Mouse (Mus musculus) left cerebral cortex, postnatal 4 days (tissue): ENCODE results near the gene Crtc3. TPM values are rescaled to one million over a fixed set of nuclear protein-coding genes. Genes with fewer than 3 reads are reported as not detected.

Experiments used
- DNase-seq: peaks from one replicate; pipeline ENCODE4 v3.0.0-alpha.2; 2022
- intact Hi-C: fragments of 180-260 bp; cut with DNase I; formaldehyde crosslinking; loops from one replicate; pipeline ENCODE4 v1.15.1; 2025
- total RNA-seq, 2 experiments: library from RNA; stranded (reverse); gene quantifications; 2 replicates each; pipeline ENCODE4 v1.2.3; 2021

The Crtc3 gene
- total RNA-seq, 2 experiments from 2014 or later: 28.5 to 32.1 TPM

DNA sequence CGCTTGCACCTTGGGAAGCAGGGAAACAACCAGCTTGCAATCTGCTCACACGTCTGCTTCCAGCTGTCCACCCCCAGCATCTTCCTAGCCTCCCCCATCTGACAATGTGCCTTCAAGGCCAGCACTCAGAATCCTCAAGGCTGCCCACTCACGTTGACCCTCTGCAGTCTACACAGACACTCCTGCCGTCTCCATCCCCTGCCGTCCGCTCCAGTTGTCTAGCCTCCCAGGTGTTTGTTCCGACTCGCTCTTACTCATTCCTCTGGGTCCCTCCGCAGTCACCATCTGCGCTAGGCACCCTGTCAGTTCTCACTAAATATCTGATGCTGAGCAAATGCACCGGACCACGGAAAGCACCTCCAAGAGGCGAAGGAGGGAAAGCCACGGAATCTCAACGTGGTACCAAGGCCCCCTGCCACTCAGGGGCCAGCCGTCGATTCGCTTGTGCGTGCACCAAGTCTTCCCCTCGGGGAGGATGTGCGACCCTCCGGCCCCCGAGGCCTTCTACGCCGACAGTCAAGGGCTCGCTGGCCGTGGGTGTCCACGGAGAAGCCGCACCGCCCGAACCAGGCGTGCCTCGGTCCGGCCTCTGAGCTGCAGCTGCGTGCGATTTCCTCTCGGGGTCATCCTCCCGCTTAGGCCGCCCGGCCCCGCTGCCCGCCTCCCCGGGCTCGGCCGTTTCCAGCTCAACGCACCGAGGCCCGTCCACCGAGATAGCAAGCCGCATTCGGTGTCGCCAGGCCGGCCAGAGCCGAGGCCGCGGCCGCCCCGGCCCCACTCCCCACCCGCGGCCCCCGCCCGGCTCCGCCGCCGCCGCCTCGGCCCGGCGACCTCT, 739 bp downstream of the Crtc3 start:
- intact Hi-C loops: loop anchor here (10.0 kb wide), 1 partner anchor 63 kb away; no protein-coding TSS in a partner anchor
- DNase-seq: peak; percentile 73

DNA sequence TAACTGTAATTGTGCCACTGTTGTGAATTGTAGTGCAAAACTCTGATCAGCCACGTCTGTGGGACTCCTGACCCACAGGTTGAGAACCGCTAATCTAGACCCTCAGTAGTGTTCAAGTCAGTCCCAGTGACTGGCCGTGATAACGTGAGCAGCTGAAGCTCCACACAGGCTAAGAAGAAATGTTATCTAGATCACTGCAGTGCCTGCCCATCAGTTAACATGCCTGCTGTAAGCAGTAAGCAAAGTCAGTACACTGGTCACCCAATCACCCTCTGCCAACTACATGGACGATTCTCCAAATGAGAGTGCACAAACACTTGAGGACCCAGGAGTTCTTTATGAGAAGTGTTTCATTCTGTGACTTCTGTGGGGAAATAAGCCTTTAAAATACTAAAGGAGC, 3.0 kb downstream of the Crtc3 start:
- intact Hi-C loops: loop anchor here (10.0 kb wide), 1 partner anchor 61 kb away; no protein-coding TSS in a partner anchor

DNA sequence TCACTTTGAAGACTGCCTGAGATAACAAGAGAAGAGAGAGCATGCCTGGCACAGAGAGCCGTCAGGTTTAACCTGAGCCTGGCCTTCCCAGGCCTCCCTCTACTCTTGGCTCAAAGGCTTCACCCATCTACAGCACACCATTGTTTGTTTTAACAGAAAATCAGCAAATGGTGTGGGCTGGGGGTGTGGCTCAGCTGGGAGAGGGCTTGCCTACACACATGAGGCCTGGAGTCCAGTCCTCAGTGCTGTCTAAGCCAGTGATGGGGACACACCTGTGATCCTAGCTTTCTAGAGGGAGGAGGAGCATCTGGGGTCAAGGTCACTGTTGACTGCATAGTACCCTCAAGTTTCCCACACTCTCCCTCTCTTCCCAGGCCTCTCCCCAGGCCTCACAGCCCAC, 6.0 kb downstream of the Crtc3 start:
- DNase-seq: no peak
- intact Hi-C loops: loop anchor here (10.0 kb wide), 1 partner anchor 58 kb away; no protein-coding TSS in a partner anchor

More for the DNA sequence above, 3.0 kb downstream of the Crtc3 start:
- no peak for DNase-seq

DNA sequence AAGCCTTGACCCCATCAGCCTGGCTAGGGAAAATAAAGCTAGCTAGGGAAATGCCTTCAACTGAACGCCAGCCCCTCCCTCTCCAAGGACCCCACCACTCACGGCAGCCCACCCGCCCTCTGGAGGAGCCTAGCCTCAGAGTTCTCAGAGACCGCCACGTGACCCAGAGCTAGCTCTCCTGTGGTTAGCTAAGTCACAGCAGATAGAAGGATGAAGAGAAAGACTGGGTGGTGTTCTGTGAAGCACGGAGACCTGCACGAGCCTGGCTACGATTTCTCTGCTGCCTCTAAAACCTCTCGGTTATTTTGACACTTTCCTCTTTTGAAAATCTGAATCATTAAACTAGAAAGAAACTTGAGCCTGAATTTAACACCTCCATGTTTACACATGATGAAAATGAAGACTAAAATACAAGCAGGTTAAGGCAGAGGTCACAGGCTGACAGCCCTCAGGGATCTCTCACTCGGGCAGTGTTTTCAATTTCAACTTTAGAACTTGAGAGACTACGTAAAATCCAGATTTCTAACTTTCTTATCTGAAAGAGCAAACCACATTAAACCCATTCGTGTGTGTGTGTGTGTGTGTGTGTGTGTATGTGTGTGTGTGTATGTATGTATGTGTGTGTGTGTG, 8.3 kb downstream of the Crtc3 start:
- intact Hi-C loops: loop anchor here (10.0 kb wide), 1 partner anchor 56 kb away; no protein-coding TSS in a partner anchor
- DNase-seq: no peak

DNA sequence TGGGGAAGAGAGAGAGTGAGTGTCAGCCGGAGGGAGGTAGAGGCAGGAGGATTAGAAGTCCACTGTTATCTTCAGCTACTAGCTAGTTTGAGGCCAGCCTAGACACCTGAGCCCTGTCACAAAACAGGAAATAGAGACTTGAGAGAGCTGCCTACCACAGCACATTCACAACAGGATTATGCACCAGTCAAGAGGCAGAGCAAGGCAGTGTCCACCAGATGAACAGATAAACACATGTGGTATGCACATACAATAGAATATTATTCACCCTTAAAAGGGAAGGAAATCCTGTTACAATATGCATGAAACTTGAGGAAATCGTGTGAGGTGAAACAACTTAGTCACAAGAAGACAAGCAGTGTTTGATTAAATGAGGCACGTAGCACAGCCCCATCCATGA, 16.4 kb downstream of the Crtc3 start:
- intact Hi-C loops: no loop called here
- no peak for DNase-seq

DNA sequence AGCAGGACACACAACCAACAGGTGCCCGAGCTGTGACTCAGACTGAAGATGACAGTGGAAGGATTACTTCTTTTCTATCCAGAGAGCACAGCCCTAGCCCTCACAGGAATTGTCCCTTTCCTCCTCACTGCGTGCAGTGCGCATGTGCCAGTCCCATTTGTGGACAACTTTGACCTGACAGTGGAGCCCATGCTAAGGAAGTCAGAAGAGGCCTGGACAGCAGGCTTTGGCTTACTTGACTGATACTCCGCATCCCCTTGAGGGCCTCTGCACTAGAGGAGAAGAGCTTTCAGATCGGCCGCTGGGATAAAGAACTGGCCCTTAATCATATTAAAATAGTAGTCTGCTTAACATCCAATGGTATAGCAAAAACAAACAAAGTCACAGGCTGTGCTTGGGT, 17.8 kb downstream of the Crtc3 start:
- no peak for DNase-seq
- intact Hi-C loops: no loop called here

DNA sequence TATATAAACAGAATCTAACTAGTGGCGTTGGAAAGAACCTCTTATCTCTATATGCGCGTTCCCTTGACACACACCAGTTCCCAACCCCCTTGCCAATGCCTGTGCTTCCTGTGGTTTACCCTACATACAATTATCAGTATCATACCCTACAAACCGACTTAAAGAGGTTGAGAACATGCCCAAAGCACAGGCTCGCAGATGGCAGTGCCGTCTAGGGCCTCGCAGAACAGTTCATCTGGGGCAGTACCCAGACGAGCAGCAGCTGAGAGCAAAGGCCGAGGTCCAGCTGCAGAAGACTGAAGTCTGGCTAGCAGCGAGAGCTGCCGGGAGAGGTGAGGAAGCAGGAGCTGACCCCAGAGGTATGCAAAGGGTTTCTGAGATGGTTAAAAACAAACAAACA, 21.5 kb downstream of the Crtc3 start:
- intact Hi-C loops: no loop called here
- DNase-seq: no peak

DNA sequence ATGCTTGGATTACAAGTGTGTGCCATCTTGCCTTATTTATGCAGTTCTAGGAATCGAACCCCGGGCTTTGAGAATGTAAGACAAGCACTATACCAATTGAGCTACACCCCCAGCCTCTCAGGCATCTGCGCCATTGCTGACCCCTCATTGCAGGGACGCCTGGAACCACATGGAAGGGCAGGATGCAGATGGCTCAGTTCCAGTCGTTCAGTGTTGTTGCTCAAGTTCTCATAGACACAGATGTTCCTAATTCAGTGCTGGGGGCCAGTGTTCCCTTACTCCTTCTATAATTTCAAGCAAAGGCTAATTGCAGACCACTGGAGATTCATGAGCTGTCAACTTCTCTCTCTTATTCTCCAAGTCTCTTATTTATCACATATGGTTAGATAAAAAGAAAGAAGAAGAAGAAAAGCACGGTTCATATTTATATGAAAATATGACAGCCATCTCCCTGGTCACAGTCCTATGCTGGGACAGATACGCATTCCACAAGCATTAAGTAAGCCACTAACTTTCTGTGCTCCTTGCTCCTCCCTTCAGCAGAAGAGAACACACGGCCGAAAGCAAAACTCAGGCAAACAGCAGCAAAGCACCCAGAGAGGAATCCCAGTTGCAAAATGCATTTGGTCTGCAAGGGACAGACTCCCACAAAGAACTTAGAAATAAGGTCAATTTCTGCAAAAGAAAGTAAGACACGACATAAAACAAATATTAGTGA, 22.3 kb downstream of the Crtc3 start:
- DNase-seq: no peak
- intact Hi-C loops: no loop called here

DNA sequence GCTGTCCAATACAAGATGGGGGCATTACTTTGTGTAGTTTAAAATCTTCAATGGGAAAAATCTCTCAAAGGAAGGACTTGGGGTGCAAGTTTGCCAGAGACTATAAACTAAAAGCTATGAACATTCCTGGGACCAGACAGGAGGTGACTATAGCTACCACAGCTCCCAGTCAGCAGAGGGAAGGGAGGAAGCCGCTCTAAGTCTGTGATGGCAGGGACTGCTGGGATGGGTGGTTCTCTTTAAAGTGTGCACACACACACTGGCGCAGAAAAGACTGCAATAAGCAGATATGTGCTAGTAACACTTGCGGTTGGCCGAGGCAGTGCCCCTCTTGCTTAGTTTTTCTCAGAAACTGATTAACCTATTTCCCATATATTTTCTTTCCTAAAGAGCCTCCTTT, 27.6 kb downstream of the Crtc3 start:
- intact Hi-C loops: no loop called here
- DNase-seq: no peak

DNA sequence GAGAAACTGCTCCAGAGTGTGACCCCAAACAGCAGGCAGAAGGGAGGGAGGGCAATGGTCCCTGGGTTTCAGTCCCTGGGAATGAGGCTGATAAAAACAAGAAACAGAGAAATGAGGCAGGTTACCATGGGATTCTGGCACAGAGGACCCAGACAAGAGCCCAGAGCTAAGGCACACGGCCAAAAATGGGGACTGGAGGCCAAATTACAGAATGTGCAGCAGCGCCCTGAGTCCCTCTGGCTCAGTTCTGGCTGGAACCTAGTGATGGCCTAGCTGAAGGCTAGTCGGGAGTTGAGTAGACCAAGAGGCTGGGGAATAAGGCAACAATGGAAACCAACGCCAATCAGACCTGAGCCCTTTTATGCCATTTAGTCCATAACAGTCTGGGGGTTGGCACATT, 28.1 kb downstream of the Crtc3 start:
- intact Hi-C loops: no loop called here
- DNase-seq: peak; percentile 93

DNA sequence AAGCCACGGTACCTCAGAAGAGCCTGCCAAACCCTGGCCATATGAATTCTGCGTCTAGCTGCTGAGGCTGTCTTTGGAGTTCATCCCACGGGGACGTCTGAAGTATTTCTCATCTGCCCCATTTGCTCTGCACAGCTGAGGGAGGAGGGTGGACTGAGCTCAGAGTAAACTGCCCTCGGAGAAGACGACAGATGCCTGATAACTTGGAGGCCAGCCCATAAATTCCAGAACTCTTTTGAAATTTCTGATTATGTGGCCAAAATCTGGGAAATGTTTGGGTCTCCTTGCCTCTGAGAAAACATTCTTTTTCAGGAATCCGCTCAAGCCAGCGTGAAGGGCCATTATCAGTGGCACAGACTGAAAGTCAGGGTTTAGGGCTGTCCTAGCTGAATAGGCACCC, 30.8 kb downstream of the Crtc3 start:
- intact Hi-C loops: no loop called here
- DNase-seq: peak; percentile 48

DNA sequence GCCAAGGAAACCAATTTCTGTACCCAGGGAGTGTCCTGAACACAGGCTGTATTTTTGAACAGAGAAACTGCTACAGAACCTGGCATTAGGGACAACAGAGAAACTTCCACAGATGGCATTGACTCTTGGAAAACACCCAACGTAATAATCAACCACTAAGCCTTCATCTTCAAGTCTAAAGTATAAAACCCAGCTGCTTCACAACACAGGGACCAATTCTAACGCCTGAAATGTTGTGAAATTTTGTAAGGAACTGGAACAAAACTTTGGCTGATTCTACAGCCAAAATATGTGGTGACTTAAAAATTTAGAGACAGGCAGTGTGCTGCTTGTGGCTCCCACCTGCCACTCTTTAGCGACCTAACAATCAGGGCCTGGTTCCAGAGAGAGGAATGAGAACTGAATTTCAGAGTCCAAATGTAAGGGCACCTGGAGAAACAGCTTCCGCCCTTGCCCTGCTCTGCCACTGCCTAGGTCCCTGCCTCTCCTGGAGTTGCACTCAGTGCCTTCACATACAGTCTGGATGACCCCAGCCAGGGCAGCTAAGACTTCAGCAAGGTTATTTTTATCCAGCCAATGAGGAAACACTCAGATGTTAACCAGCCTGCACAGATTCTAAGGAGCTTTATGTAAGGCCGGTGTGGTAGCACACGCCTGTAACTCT, 33.2 kb downstream of the Crtc3 start:
- DNase-seq: no peak
- intact Hi-C loops: no loop called here

DNA sequence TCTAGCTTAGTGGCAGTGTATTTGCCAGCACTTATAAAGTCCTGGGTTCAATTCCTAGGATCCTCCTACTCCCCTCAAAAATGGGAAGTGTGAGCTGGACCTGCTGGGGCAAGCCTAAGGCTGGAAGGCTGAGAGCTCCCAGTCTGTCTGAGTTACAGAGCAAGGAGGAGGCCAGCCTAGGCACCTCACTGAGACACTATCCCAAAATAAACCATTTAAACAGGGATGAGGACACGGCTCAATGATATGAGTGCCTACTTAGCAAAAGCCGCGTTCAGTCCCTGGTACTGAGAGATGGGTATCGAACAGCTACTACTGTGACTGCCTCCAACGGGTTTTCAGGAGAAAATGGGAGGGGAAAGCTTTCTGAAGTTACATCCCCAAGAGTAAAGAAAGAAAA, 33.8 kb downstream of the Crtc3 start:
- no peak for DNase-seq
- intact Hi-C loops: no loop called here

DNA sequence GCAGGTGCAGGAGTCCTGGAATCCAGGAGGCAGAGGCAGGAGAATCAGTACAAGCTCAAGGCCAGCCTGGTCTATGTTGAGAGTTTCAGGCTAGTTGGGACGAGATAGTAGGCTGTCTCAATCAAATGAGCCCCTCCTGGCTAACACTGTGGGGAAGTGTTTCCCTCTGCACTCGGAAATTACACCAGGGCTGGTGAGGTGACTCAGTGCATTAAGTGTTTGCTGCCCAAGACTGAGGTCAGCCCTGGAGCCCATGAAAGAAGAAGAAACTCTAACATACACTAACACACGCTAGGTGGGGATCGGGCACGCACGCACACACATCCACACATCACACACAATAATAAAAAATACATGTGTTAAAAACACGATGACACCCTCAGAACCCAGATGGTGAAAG, 34.3 kb downstream of the Crtc3 start:
- DNase-seq: no peak
- intact Hi-C loops: no loop called here

DNA sequence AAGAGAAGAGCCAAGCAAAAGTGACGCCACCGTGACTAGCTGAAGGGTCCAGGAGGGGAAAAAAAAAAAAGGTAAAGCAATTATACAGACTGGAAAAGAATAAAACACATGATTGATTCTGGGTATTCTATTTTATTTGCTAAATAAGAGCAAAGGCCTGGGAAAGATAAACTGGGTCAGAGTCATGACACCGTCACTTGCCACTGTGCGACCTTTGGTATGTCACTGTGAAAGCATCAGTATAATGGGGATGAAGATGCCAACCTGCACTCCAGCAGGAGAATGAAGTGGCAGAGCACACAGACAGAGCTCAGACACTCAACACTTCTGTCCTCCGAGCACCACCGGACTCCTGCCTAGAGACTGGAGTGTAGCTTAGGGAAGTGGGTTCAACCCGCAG, 34.7 kb downstream of the Crtc3 start:
- DNase-seq: no peak
- intact Hi-C loops: no loop called here

DNA sequence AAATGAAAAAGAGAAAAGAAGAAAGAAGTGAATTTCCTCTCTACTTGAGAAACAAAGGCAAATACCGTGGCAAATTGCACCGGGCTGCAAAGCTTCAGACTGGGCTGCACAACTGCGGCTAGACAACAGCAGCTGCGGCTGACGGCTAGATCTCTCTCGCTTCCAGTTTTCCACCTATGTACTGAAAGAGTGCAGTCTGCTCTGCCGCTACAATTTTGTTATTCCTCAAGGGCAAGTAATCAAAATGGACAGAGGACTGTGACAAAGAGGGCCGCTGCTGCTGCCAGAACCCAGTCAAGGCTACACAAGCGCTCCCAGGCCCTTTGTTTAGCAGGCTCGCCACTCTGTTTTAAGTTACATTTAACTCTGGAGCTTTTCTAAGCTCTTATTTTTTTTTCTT, 35.6 kb downstream of the Crtc3 start:
- no peak for DNase-seq
- intact Hi-C loops: no loop called here

DNA sequence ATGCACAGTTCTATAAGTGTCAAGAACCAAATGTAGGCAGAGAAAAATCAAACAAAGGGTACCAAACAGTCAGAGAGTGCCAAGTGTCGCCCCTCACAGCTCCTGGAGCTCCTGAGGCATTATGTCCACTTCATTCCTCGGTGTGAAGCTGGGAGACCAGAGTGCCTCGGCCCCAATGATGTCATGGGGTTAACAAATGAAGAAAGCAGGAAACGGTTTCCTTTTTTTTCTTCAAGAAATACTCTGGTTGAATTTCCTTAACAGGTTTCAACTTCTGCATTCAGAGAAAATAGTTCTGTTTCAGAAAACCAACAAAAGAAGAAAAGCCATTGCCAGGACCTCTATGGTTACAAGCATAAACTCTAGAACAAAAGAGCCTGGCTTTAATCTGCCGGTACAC, 36.4 kb downstream of the Crtc3 start:
- no peak for DNase-seq
- intact Hi-C loops: no loop called here

DNA sequence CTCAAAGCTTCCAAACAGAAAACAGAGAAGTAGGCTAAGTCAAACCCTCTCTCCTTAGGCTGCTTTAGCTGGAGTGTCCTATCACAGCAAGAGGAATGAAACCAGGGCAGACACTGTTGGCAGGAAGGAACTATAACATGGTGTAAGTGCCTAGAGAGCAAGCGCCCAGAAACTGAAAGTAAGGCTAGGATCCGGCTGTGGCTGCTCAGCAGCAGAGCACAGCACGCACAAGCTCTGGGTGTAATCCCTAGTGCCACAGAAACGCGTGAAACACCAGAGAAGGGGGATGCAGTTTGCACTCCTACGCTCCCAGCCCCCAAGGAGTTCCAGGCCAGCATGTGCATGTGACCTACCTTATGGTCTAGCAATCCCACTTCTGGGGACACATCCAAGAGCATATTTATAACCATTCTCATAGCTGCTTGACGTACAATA, 41.2 kb downstream of the Crtc3 start:
- DNase-seq: peak; percentile 29

DNA sequence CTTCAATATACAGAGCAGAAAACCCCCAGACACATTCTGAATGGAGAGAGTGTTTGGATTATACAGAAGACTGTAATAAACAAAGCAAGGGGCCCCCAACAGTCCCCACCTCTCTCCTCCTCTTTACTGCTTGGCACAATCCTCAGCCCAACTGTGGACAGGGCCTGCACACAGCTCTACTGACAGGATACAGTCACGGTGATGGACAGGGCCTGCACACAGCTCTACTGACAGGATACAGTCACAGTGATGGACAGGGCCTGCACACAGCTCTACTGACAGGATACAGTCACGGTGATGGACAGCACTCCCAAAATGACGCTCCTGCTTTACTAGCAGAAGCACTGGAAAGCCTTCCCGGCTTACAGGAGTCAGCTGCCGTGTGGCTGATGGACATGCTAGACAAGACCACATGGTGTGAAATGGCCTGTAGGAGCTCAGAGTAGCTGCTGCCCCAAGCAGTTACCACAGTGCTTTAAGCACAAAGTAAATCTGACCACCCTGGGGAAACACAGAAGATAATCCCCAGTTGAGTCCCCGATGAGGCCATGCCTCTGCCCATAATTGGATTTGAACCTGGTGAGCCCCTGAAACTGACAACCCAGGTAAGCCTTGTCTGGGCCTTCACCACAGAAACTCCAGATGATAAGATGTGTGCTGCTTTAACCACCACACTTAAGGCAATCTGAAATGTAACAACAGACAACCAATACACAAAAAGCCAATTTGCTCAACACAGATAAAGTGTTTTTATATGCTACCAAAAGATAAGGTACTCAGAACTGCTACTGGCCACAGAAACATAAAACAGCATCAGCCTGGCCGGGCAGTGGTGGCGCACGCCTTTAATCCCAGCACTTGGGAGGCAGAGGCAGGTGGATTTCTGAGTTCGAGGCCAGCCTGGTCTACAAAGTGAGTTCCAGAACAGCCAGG, 42.3 kb downstream of the Crtc3 start:
- no peak for DNase-seq
- intact Hi-C loops: no loop called here

More for the DNA sequence above, 41.2 kb downstream of the Crtc3 start:
- intact Hi-C loops: no loop called here
